Mouse (Mus musculus): Measurements from ENCODE around the gene Nt5m. TPM values are rescaled to one million over a fixed set of nuclear protein-coding genes. Genes with fewer than 3 reads are reported as not detected.

Gene Nt5m
- polyA plus RNA-seq (2016; fragmentation: Nextera tagmentation; extraction: Ambion mirVana): 43.0 and 47.6 TPM in 2 replicates

- H3K27me3 ChIP-seq: no peaks in the 10 kb centered on the region
- H3K27ac ChIP-seq (replicated peaks): peak within 1 kb of the TSS; percentile 92
- H3K36me3 ChIP-seq: peaks cover 25% of the 10 kb centered on the region
- no peaks in the 10 kb centered on the region for H3K9me3 ChIP-seq
- WGBS: under 1% methylated on average over 24 of the region's 24 CpGs
- peak; percentile 96 for ATAC-seq (ENCODE audit: low FRiP score, low read depth)
- peak within 1 kb of the TSS; percentile 75 for H3K9ac ChIP-seq (replicated peaks)
- peak within 1 kb of the TSS; percentile 71 for H3K4me2 ChIP-seq (replicated peaks)
- peak within 1 kb of the TSS; percentile 72 for H3K4me3 ChIP-seq
- peaks cover 16% of the 10 kb centered on the region for H3K4me1 ChIP-seq
Observed at GRCm38 (mm10) chr11:59839008-59839458, at the start of gene Nt5m. Nt5m (plus strand) TSS chr11:59839447.

- Histone ChIP-seq H3K9ac (replicated peaks) (no peak overlapping the region), H3K9me3 (no peaks in the 10 kb centered on the region), H3K4me3 (no peak overlapping the region), H3K27ac (replicated peaks) (no peak overlapping the region), H3K4me1 (no peaks in the 10 kb centered on the region), H3K27me3 (peaks cover 4% of the 10 kb centered on the region), H3K36me3 (peaks cover 73% of the 10 kb centered on the region), H3K4me2 (replicated peaks) (no peak overlapping the region)
- 91% methylated on average over 6 of the region's 6 CpGs for WGBS
- ATAC-seq (ENCODE audit: low FRiP score, low read depth): no peak
Observed at GRCm38 (mm10) chr11:59793390-59793789, 45.9 kb upstream of the Nt5m start.

- no peak overlapping the region for H3K9ac ChIP-seq (replicated peaks)
- H3K4me1 ChIP-seq: no peaks in the 10 kb centered on the region
- 94% methylated on average over 10 of the region's 10 CpGs for WGBS
- H3K9me3 ChIP-seq: no peaks in the 10 kb centered on the region
- H3K36me3 ChIP-seq: peaks cover 100% of the 10 kb centered on the region
- no peak overlapping the region for H3K27ac ChIP-seq (replicated peaks)
- no peak overlapping the region for H3K4me2 ChIP-seq (replicated peaks)
- H3K4me3 ChIP-seq: no peak overlapping the region
- ATAC-seq (ENCODE audit: low FRiP score, low read depth): no peak
- H3K27me3 ChIP-seq: no peaks in the 10 kb centered on the region
Observed at GRCm38 (mm10) chr11:59800412-59800811, 38.8 kb upstream of the Nt5m start.

- Histone ChIP-seq H3K4me1 (no peaks in the 10 kb centered on the region), H3K36me3 (peaks cover 100% of the 10 kb centered on the region), H3K9ac (replicated peaks) (no peak overlapping the region), H3K27me3 (no peaks in the 10 kb centered on the region), H3K4me3 (no peak overlapping the region), H3K4me2 (replicated peaks) (no peak overlapping the region), H3K27ac (replicated peaks) (no peak overlapping the region), H3K9me3 (no peaks in the 10 kb centered on the region)
- WGBS: 98% methylated on average over 8 of the region's 8 CpGs
- no peak for ATAC-seq (ENCODE audit: low FRiP score, low read depth)
Observed at GRCm38 (mm10) chr11:59801881-59802280, 37.4 kb upstream of the Nt5m start.

GRCm38 (mm10) chr11:59803516-59803915 is 35.7 kb upstream of the Nt5m start:
- Histone ChIP-seq H3K4me1 (peaks cover 2% of the 10 kb centered on the region), H3K36me3 (peaks cover 92% of the 10 kb centered on the region), H3K4me2 (replicated peaks) (no peak overlapping the region), H3K9me3 (no peaks in the 10 kb centered on the region), H3K27ac (replicated peaks) (no peak overlapping the region), H3K9ac (replicated peaks) (no peak overlapping the region), H3K27me3 (no peaks in the 10 kb centered on the region), H3K4me3 (no peak overlapping the region)
- ATAC-seq (ENCODE audit: low FRiP score, low read depth): no peak
- 91% methylated on average over 14 of the region's 14 CpGs for WGBS

- 88% methylated on average over 22 of the region's 22 CpGs for WGBS
- Histone ChIP-seq H3K9me3 (no peaks in the 10 kb centered on the region), H3K4me3 (no peak overlapping the region), H3K36me3 (peaks cover 81% of the 10 kb centered on the region), H3K4me1 (peaks cover 12% of the 10 kb centered on the region), H3K27me3 (no peaks in the 10 kb centered on the region), H3K4me2 (replicated peaks) (no peak overlapping the region), H3K27ac (replicated peaks) (no peak overlapping the region), H3K9ac (replicated peaks) (no peak overlapping the region; the same call in 1 of the 2 replicates)
- no peak for ATAC-seq (ENCODE audit: low FRiP score, low read depth)
Observed at GRCm38 (mm10) chr11:59804409-59805110, 34.7 kb upstream of the Nt5m start.

GRCm38 (mm10) chr11:59805256-59805655 is 34.0 kb upstream of the Nt5m start:
- ATAC-seq (ENCODE audit: low FRiP score, low read depth): no peak
- H3K36me3 ChIP-seq: peaks cover 74% of the 10 kb centered on the region
- no peak overlapping the region for H3K4me2 ChIP-seq (replicated peaks)
- H3K27ac ChIP-seq (replicated peaks): no peak overlapping the region
- H3K9me3 ChIP-seq: no peaks in the 10 kb centered on the region
- peaks cover 12% of the 10 kb centered on the region for H3K4me1 ChIP-seq
- H3K9ac ChIP-seq (replicated peaks): no peak overlapping the region
- no peak overlapping the region for H3K4me3 ChIP-seq
- H3K27me3 ChIP-seq: no peaks in the 10 kb centered on the region
- WGBS: 100% methylated on average over 1 of the region's 1 CpGs

- Histone ChIP-seq H3K4me3 (no peak overlapping the region), H3K9me3 (no peaks in the 10 kb centered on the region), H3K27me3 (no peaks in the 10 kb centered on the region), H3K9ac (replicated peaks) (0 out of 2 replicates have a peak overlapping the region, but pooled peaks have one; percentile 11), H3K36me3 (peaks cover 70% of the 10 kb centered on the region), H3K4me2 (replicated peaks) (no peak overlapping the region), H3K27ac (replicated peaks) (no peak overlapping the region), H3K4me1 (peaks cover 12% of the 10 kb centered on the region)
- no peak for ATAC-seq (ENCODE audit: low FRiP score, low read depth)
- WGBS: 97% methylated on average over 2 of the region's 2 CpGs
Observed at GRCm38 (mm10) chr11:59805656-59806055, 33.6 kb upstream of the Nt5m start.

- Histone ChIP-seq H3K4me1 (peaks cover 14% of the 10 kb centered on the region), H3K9ac (replicated peaks) (peak overlapping the region; percentile 81; the same call in 1 of the 2 replicates), H3K4me2 (replicated peaks) (peak overlapping the region; percentile 73), H3K27ac (replicated peaks) (no peak overlapping the region), H3K4me3 (peak overlapping the region; percentile 82), H3K9me3 (no peaks in the 10 kb centered on the region), H3K27me3 (no peaks in the 10 kb centered on the region), H3K36me3 (peaks cover 43% of the 10 kb centered on the region)
- ATAC-seq (ENCODE audit: low FRiP score, low read depth): no peak
- 74% methylated on average over 14 of the region's 14 CpGs for WGBS
Observed at GRCm38 (mm10) chr11:59808170-59808960, 30.9 kb upstream of the Nt5m start.

- under 1% methylated on average over 15 of the region's 15 CpGs for WGBS
- Histone ChIP-seq H3K27me3 (no peaks in the 10 kb centered on the region), H3K36me3 (peaks cover 35% of the 10 kb centered on the region), H3K27ac (replicated peaks) (peak overlapping the region; percentile 98), H3K4me1 (peaks cover 14% of the 10 kb centered on the region), H3K4me2 (replicated peaks) (peak overlapping the region; percentile 73), H3K4me3 (peak overlapping the region; percentile 82), H3K9ac (replicated peaks) (peak overlapping the region; percentile 81), H3K9me3 (no peaks in the 10 kb centered on the region)
- peak; percentile 45 for ATAC-seq (ENCODE audit: low FRiP score, low read depth)
Observed at GRCm38 (mm10) chr11:59809071-59809669, 30.1 kb upstream of the Nt5m start.

GRCm38 (mm10) chr11:59809670-59810474 is 29.4 kb upstream of the Nt5m start, which contains the start of gene Flcn:
Flcn (minus strand) TSS chr11:59810016.
- ATAC-seq (ENCODE audit: low FRiP score, low read depth): peak; percentile 96

More at GRCm38 (mm10) chr11:59809670-59810474, 29.4 kb upstream of the Nt5m start, which contains the start of gene Flcn:
- Histone ChIP-seq H3K36me3 (peaks cover 28% of the 10 kb centered on the region), H3K4me1 (peaks cover 14% of the 10 kb centered on the region), H3K4me2 (replicated peaks) (peak within 1 kb of the TSS; percentile 73), H3K9me3 (no peaks in the 10 kb centered on the region), H3K27ac (replicated peaks) (peak within 1 kb of the TSS; percentile 98), H3K27me3 (no peaks in the 10 kb centered on the region), H3K4me3 (peak within 1 kb of the TSS; percentile 82), H3K9ac (replicated peaks) (peak within 1 kb of the TSS; percentile 81)
- WGBS: under 1% methylated on average over 52 of the region's 52 CpGs

Data from midbrain, embryonic 12.5 days (tissue).